ENCODE assay signal across 9 mouse cellular contexts in the genomic region with DNA sequence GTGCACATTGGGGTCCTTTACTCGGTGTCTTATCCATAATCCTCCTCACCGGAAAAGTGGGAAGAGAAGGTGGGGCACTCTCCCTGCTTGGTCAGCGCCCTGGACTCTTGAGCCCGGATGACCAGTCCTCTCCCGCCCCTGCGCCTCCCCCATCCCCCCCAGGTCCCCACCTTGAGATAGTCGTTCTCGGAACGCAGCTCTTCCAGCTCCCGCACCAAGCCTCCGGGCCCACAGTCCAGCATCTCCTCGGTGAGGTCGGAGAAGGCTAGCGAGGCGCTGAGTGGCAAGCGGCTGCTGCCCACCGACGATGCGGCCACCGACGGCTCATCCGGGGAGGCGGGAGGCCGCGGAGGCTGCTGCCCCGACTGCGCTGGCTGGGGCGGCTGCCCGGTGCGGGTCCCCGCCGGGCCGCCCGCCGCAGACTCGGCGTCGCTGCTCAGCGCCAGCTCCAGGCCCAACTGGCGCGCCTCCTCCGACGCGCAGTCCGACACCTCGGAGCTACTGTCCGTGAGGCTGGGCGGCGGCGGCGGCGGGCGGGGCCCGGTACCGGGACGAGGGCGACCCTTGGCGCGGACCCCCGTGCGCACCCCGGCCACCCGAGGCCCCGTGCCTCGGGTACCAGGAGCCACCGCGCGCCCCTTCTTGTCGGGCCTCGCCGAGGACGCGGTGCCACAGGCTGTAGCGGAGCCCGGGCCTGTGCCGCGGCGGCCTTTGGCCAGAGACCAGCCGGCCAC. TPM values are rescaled to one million over a fixed set of nuclear protein-coding genes. Genes with fewer than 3 reads are reported as not detected.
A peak's percentile ranks its signal among the peaks of the same experiment; 100 is the strongest.
DNase-seq lines count a peak whose midpoint lies in the region; ATAC-seq lines count a peak whose summit lies in the region.
"Had no signal": no experiment of that assay in that cellular context is flagged by ENCODE, and none has a peak within 500 bp of the region (broad histone marks: within the 10 kb centered on the region; RNA-seq: fewer than 3 reads in every experiment).

No protein-coding gene starts in this region.

- DNase-seq in right cerebral cortex, postnatal 4 days, result peak; percentile 40
- no peak for DNase-seq in right cerebral cortex, postnatal 25 days
- DNase-seq in cerebellum, adult 9-10 months, result peak; percentile 59
- DNase-seq in gastrocnemius, postnatal 25 days, result peak; percentile 42
- DNase-seq in frontal cortex, postnatal 25 days (ENCODE audit: low spot score in 2 of 2), result no peak
- DNase-seq in urinary bladder, postnatal 14 days (ENCODE audit: low spot score), result no peak

- no peaks in the 10 kb centered on the region for H3K27me3 ChIP-seq in limb, embryonic 12.5 days
- H3K27me3 ChIP-seq in neural tube, embryonic 13.5 days, result no peaks in the 10 kb centered on the region

- peaks cover 9% of the 10 kb centered on the region for H3K36me3 ChIP-seq in limb, embryonic 12.5 days
- H3K36me3 ChIP-seq in neural tube, embryonic 13.5 days, result peaks cover 3% of the 10 kb centered on the region; the same call in 1 of the 2 replicates

- peak overlapping the region; percentile 76 for H3K4me2 ChIP-seq in limb, embryonic 12.5 days
- H3K4me2 ChIP-seq in neural tube, embryonic 13.5 days, result peak overlapping the region; percentile 100

- under 1% methylated on average over 63 of the region's 79 CpGs for WGBS in limb, embryonic 12.5 days
- WGBS in neural tube, embryonic 13.5 days, result under 1% methylated on average over 71 of the region's 79 CpGs

- H3K9ac ChIP-seq in limb, embryonic 12.5 days (replicated peaks), result peak overlapping the region; percentile 99
- H3K9ac ChIP-seq in neural tube, embryonic 13.5 days, result peak overlapping the region; percentile 100

- no peaks in the 10 kb centered on the region for H3K9me3 ChIP-seq in limb, embryonic 12.5 days
- H3K9me3 ChIP-seq in neural tube, embryonic 13.5 days, result no peaks in the 10 kb centered on the region

- peak overlapping the region; percentile 99 for H3K4me3 ChIP-seq in limb, embryonic 12.5 days (replicated peaks)
- H3K4me3 ChIP-seq in neural tube, embryonic 13.5 days, result peak overlapping the region; percentile 98

- ATAC-seq in limb, embryonic 12.5 days (ENCODE audit: insufficient number of reproducible peaks, insufficient read depth, low FRiP score, low TSS enrichment, low read depth), result no peak
- peak; percentile 24 for ATAC-seq in neural tube, embryonic 13.5 days (ENCODE audit: low read depth)

- peaks cover 50% of the 10 kb centered on the region for H3K4me1 ChIP-seq in limb, embryonic 12.5 days (replicated peaks)
- peaks cover 62% of the 10 kb centered on the region for H3K4me1 ChIP-seq in neural tube, embryonic 13.5 days (replicated peaks)

- H3K27ac ChIP-seq in limb, embryonic 12.5 days, result peak overlapping the region; percentile 99
- peak overlapping the region; percentile 99 for H3K27ac ChIP-seq in neural tube, embryonic 13.5 days (replicated peaks)

RNA-seq across cellular contexts. Expression of a gene that starts 0.8 kb away (rescaled TPM):
- 1 to 10 TPM; 4.5 to 5.0 TPM for total RNA-seq in gastrocnemius, postnatal 25 days (2021)
- 5.0 and 5.6 TPM in 2 replicates for polyA plus RNA-seq in limb, embryonic 12.5 days (2016; fragmentation: Nextera tagmentation; extraction: Ambion mirVana)
- 4.5 and 5.9 TPM in 2 replicates for polyA plus RNA-seq in neural tube, embryonic 13.5 days (2015; fragmentation: Nextera tagmentation; extraction: Ambion mirVana)

RNA-seq across cellular contexts. Expression of a gene that starts 8.6 kb away (rescaled TPM):
- total RNA-seq in gastrocnemius, postnatal 25 days (2021), result not detected
- not detected in 2 replicates for polyA plus RNA-seq in limb, embryonic 12.5 days (2016; fragmentation: Nextera tagmentation; extraction: Ambion mirVana)
- not detected in 2 replicates for polyA plus RNA-seq in neural tube, embryonic 13.5 days (2015; fragmentation: Nextera tagmentation; extraction: Ambion mirVana)
- total RNA-seq: common myeloid progenitor, adult 5-6 weeks had no signal

RNA-seq across cellular contexts. Expression of a gene that starts 56.8 kb away (rescaled TPM):
- 10 to 100 TPM; 12.0 to 14.5 TPM for total RNA-seq in gastrocnemius, postnatal 25 days (2021)
- polyA plus RNA-seq in limb, embryonic 12.5 days (2016; fragmentation: Nextera tagmentation; extraction: Ambion mirVana), result 25.6 and 27.3 TPM in 2 replicates
- polyA plus RNA-seq in neural tube, embryonic 13.5 days (2015; fragmentation: Nextera tagmentation; extraction: Ambion mirVana), result 12.0 and 12.9 TPM in 2 replicates

Comparison
In these comparisons a context has a peak if more than half of its experiments do, and no peak if none do; other contexts are left out.
1. DNase-seq: peak in right cerebral cortex, postnatal 4 days (single experiment), cerebellum, adult 9-10 months (single experiment) and gastrocnemius, postnatal 25 days (single experiment); none in right cerebral cortex, postnatal 25 days (single experiment), frontal cortex, postnatal 25 days (0 of 2) and urinary bladder, postnatal 14 days (single experiment).